Mouse (Mus musculus): ENCODE measurements around the gene Kcnj3.

The Kcnj3 gene

DNA sequence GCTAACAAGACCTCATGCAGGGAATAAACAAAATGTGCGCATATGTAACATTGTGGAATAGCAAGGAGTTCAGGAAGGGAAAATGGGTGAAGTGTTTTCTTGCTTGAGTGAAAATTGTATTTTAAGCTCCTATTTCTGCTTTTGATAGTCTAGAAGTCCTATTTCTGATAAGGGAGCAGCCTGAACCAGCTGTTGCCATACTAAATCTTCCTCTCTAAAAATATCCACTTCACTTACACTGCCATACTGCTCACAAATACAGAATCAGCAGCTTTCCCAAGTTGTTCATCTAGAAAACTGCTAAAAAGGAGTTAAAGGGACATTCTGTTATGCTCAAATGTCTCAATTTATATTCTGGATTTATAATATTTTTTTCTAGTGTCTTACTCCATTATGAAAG lies 69.9 kb downstream of the Kcnj3 start:
- in situ Hi-C loops (cut with MboI, MseI), result no loop called here

GRCm38 (mm10) chr2:55517297-55517696 lies 81.5 kb downstream of the Kcnj3 start:
- in situ Hi-C loops (cut with MboI, MseI), result no loop called here

DNA sequence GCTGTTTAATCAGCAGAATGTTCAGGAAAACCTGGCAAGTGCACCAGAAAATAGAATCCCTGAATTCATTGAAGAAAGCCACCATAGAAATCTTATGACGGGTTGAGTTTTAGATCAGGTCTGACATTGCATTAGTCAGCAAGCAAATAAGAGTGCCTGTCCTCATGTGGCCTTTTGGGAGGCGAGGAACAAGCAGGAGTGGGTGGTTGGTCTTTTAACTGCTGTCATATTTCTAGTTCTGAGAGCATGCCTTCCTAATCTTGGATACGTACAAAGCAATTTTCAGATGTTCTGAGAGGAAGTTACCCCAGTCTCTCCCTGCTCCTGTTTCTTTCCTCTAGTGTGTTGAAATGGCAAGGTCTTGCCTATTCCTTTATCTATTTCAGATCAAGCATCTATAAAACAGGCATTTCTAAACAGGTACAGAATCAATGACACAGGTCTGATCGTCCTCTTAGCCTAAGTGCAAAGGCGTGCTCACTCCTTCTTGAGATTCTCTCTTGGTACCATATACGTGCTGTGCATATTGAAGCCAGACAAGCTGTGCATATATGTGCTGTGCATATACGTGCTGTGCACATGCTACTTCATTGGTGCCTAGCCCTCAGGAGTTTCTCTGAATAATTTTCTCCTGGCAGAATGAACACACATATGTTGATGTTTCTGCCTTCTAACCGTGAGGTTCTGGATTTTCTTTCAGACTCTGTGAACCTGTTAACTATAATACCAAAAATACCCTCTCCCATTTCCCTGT lies 97.1 kb downstream of the Kcnj3 start:
- in situ Hi-C loops (cut with MboI, MseI), result no loop called here

DNA sequence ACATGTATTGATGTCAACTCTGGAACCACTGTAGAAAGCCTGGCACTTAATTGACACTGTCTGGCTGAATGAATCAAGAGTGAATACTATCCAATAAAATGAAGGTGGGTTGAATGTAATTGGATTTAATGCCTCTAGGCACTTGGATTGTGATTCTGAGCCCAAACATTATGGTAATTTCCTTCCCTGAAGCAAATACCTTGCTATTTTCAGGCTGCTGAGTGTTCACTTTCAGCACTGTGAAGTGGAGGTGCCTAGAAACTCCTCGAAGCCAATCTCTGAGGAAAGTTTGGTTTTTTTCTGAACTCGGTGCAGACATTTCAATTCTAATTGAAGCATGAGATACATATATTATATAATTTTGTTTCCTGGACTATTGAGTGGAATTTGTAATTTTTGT lies 99.2 kb downstream of the Kcnj3 start:
- in situ Hi-C loops (cut with MboI, MseI), result no loop called here

DNA sequence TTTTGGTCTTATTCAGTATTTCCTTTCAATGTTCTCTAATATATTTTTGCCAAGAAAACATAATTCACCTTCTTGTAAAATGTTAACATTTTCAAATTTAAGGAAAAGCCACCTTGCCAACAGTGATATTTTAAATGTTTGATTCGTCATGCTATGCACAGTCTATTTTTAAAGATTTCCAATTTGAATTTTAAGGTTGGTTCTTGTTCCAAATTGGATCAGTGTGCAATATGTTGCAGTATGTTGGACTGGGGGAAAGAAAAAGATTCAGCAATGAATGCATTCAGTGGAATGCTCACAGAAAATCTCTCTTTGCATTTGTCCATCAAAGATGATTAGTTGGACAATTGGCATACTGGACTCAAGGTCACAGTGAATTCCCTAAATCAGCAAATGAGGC lies 99.7 kb downstream of the Kcnj3 start:
- in situ Hi-C loops (cut with MboI, MseI), result no loop called here

GRCm38 (mm10) chr2:55547612-55548011 lies 111.8 kb downstream of the Kcnj3 start:
- in situ Hi-C loops (cut with MboI, MseI), result no loop called here

GRCm38 (mm10) chr2:55558368-55558985 lies 122.7 kb downstream of the Kcnj3 start:
- in situ Hi-C loops (cut with MboI, MseI), result no loop called here

DNA sequence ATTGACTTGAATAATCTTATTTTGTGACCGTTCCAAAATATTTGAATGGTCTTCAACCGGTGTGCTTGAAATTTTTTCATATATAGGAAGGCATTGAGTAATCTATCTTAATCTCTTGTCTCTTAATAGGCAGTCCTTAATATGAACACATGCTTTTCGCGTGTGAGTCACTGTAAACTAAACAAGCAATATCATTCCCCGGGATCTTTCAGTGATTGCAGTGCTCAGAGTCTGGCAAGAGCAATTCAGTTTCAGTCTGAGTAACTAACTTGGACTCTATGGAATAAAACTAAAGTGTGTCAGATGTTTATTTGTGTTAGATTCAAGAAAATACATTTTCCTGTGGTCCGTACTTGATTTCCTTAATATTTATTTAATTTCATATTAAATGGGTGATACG lies 133.5 kb downstream of the Kcnj3 start:
- in situ Hi-C loops (cut with MboI, MseI), result no loop called here

DNA sequence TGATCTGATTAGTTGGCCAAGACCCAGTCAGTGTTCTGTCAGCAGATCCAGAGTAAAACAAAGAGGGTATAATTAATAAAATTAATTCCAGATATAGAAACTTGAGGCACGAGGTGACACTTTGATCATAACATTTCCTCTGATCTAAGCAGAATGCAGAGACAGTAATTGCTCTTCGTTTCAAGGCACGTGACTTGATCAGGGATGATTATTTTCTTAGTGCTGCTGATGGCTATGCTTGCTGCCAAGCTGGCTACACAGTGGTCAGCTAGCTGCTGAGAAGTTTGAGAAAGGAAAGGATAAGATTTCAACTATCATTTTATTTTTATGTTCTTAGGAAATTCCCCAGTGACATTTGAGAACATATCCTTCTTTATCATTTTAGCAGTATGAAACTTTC lies 135.7 kb downstream of the Kcnj3 start:
- in situ Hi-C loops (cut with MboI, MseI), result no loop called here

GRCm38 (mm10) chr2:55580286-55580685 lies 144.5 kb downstream of the Kcnj3 start:
- in situ Hi-C loops (cut with MboI, MseI), result no loop called here

- in situ Hi-C loops (cut with MboI, MseI), result no loop called here
These were observed 155.6 kb downstream of the Kcnj3 start for GRCm38 (mm10) chr2:55591226-55591988.
